Mouse (Mus musculus): Measurements from ENCODE around the gene Ccnd3. TPM values are rescaled to one million over a fixed set of nuclear protein-coding genes. Genes with fewer than 3 reads are reported as not detected.

Ccnd3 gene
- polyA plus RNA-seq, 1 experiment from 2014 or later: 412 TPM

DNA sequence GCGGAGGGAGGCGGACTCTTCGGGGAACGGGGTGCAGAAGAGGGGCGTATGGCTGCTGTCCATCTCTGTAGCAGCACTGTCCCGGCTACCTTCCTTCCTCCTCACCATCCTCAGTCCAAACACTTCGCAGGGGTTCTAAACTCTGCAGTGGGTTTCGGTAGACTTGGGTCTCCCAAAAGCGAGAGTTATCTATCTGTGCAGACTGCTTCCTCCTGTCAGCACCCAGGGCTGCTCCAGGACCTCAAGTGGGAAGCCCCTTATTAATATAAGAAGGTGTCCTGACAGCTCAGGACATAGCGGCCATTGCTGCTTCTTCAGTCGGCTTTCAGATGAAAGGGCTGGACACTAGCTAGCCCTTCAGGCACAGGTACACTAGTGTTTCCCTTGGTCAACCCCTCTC, 39.8 kb upstream of the Ccnd3 start:
- peaks cover 15% of the 10 kb centered on the region for H3K4me1 ChIP-seq (ENCODE audit: control insufficient read depth, insufficient read depth, low read length)
- peaks cover 7% of the 10 kb centered on the region; the same call in 1 of the 2 replicates for H3K27me3 ChIP-seq (ENCODE audit: control insufficient read depth, insufficient read depth, low read length)
- H3K4me2 ChIP-seq (ENCODE audit: low read depth, low read length): no peak overlapping the region
- H3K9ac ChIP-seq (ENCODE audit: low read length): no peak overlapping the region
- H3K9me3 ChIP-seq (replicated peaks; ENCODE audit: control insufficient read depth, low read length): no peaks in the 10 kb centered on the region
- no peaks in the 10 kb centered on the region for H3K36me3 ChIP-seq (ENCODE audit: control insufficient read depth, insufficient read depth)
- H3K4me3 ChIP-seq (ENCODE audit: low read length): no peak overlapping the region
- 78% methylated on average over 11 of the region's 11 CpGs for WGBS
- H3K27ac ChIP-seq (ENCODE audit: low read length): no peak overlapping the region
- ATAC-seq (replicated peaks; ENCODE audit: extremely low read depth, insufficient read depth, low FRiP score): no peak

- Histone ChIP-seq H3K4me3 (ENCODE audit: low read length) (no peak overlapping the region), H3K27me3 (ENCODE audit: control insufficient read depth, insufficient read depth, low read length) (peaks cover 7% of the 10 kb centered on the region; the same call in 1 of the 2 replicates), H3K4me1 (ENCODE audit: control insufficient read depth, insufficient read depth, low read length) (peaks cover 15% of the 10 kb centered on the region), H3K9ac (ENCODE audit: low read length) (no peak overlapping the region), H3K4me2 (ENCODE audit: low read depth, low read length) (no peak overlapping the region), H3K9me3 (replicated peaks; ENCODE audit: control insufficient read depth, low read length) (no peaks in the 10 kb centered on the region), H3K27ac (ENCODE audit: low read length) (no peak overlapping the region), H3K36me3 (ENCODE audit: control insufficient read depth, insufficient read depth) (no peaks in the 10 kb centered on the region)
- 44% methylated on average over 9 of the region's 9 CpGs for WGBS
- ATAC-seq (replicated peaks; ENCODE audit: extremely low read depth, insufficient read depth, low FRiP score): no peak
Measured at GRCm38 (mm10) chr17:47466284-47466683, 38.6 kb upstream of the Ccnd3 start.

GRCm38 (mm10) chr17:47467659-47468058, 37.2 kb upstream of the Ccnd3 start:
- peaks cover 7% of the 10 kb centered on the region; the same call in 1 of the 2 replicates for H3K27me3 ChIP-seq (ENCODE audit: control insufficient read depth, insufficient read depth, low read length)
- 74% methylated on average over 11 of the region's 11 CpGs for WGBS

GRCm38 (mm10) chr17:47468063-47468462, 36.8 kb upstream of the Ccnd3 start:
- no peak overlapping the region for H3K27ac ChIP-seq (ENCODE audit: low read length)
- no peaks in the 10 kb centered on the region for H3K9me3 ChIP-seq (replicated peaks; ENCODE audit: control insufficient read depth, low read length)
- H3K4me1 ChIP-seq (ENCODE audit: control insufficient read depth, insufficient read depth, low read length): peaks cover 7% of the 10 kb centered on the region
- H3K36me3 ChIP-seq (ENCODE audit: control insufficient read depth, insufficient read depth): no peaks in the 10 kb centered on the region
- WGBS: 30% methylated on average over 13 of the region's 14 CpGs
- H3K27me3 ChIP-seq (ENCODE audit: control insufficient read depth, insufficient read depth, low read length): peaks cover 7% of the 10 kb centered on the region; the same call in 1 of the 2 replicates
- H3K4me3 ChIP-seq (ENCODE audit: low read length): peak overlapping the region; percentile 36
- peak overlapping the region; percentile 55 for H3K4me2 ChIP-seq (ENCODE audit: low read depth, low read length)
- H3K9ac ChIP-seq (ENCODE audit: low read length): peak overlapping the region; percentile 54
- no peak for ATAC-seq (replicated peaks; ENCODE audit: extremely low read depth, insufficient read depth, low FRiP score)

More at GRCm38 (mm10) chr17:47467659-47468058, 37.2 kb upstream of the Ccnd3 start:
- Histone ChIP-seq H3K9ac (ENCODE audit: low read length) (no peak overlapping the region), H3K4me1 (ENCODE audit: control insufficient read depth, insufficient read depth, low read length) (peaks cover 10% of the 10 kb centered on the region), H3K27ac (ENCODE audit: low read length) (no peak overlapping the region), H3K9me3 (replicated peaks; ENCODE audit: control insufficient read depth, low read length) (no peaks in the 10 kb centered on the region), H3K36me3 (ENCODE audit: control insufficient read depth, insufficient read depth) (no peaks in the 10 kb centered on the region), H3K4me2 (ENCODE audit: low read depth, low read length) (no peak overlapping the region), H3K4me3 (ENCODE audit: low read length) (no peak overlapping the region)
- ATAC-seq (replicated peaks; ENCODE audit: extremely low read depth, insufficient read depth, low FRiP score): no peak

GRCm38 (mm10) chr17:47468466-47468865, 36.4 kb upstream of the Ccnd3 start:
- no peak overlapping the region for H3K27ac ChIP-seq (ENCODE audit: low read length)
- no peaks in the 10 kb centered on the region for H3K36me3 ChIP-seq (ENCODE audit: control insufficient read depth, insufficient read depth)
- peak overlapping the region; percentile 55 for H3K4me2 ChIP-seq (ENCODE audit: low read depth, low read length)
- H3K9me3 ChIP-seq (replicated peaks; ENCODE audit: control insufficient read depth, low read length): no peaks in the 10 kb centered on the region
- H3K4me3 ChIP-seq (ENCODE audit: low read length): peak overlapping the region; percentile 36
- peak overlapping the region; percentile 54 for H3K9ac ChIP-seq (ENCODE audit: low read length)
- peaks cover 5% of the 10 kb centered on the region for H3K4me1 ChIP-seq (ENCODE audit: control insufficient read depth, insufficient read depth, low read length)
- 16% methylated on average over 34 of the region's 34 CpGs for WGBS
- ATAC-seq (replicated peaks; ENCODE audit: extremely low read depth, insufficient read depth, low FRiP score): no peak
- peaks cover 7% of the 10 kb centered on the region; the same call in 1 of the 2 replicates for H3K27me3 ChIP-seq (ENCODE audit: control insufficient read depth, insufficient read depth, low read length)

DNA sequence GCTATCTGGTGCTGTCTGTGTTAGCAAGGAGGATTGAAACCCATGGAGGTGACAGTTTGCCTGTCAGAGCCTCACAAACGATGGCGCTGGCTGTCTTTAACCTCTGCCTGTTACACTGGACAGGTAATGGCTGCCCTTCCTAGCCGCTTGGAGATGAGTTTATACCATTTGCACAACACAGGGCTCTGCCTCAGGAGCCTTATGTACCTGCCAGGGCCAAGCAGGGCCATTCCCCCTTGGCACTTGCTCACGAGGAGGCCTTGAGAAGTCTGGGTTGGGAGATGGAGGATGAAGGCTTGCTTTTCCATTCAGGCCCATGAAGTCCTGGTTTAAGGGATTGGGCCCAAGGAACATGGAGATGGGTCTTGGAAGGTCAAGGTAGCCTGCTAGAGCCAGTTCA, 35.2 kb upstream of the Ccnd3 start:
- Histone ChIP-seq H3K9me3 (replicated peaks; ENCODE audit: control insufficient read depth, low read length) (no peaks in the 10 kb centered on the region), H3K4me1 (ENCODE audit: control insufficient read depth, insufficient read depth, low read length) (peaks cover 5% of the 10 kb centered on the region), H3K4me3 (ENCODE audit: low read length) (no peak overlapping the region), H3K36me3 (ENCODE audit: control insufficient read depth, insufficient read depth) (no peaks in the 10 kb centered on the region), H3K9ac (ENCODE audit: low read length) (no peak overlapping the region), H3K27me3 (ENCODE audit: control insufficient read depth, insufficient read depth, low read length) (peaks cover 7% of the 10 kb centered on the region; the same call in 1 of the 2 replicates), H3K4me2 (ENCODE audit: low read depth, low read length) (no peak overlapping the region), H3K27ac (ENCODE audit: low read length) (no peak overlapping the region)
- WGBS: 89% methylated on average over 4 of the region's 4 CpGs
- no peak for ATAC-seq (replicated peaks; ENCODE audit: extremely low read depth, insufficient read depth, low FRiP score)

GRCm38 (mm10) chr17:47470121-47470520, 34.7 kb upstream of the Ccnd3 start:
- H3K9me3 ChIP-seq (replicated peaks; ENCODE audit: control insufficient read depth, low read length): no peaks in the 10 kb centered on the region
- no peaks in the 10 kb centered on the region for H3K36me3 ChIP-seq (ENCODE audit: control insufficient read depth, insufficient read depth)
- no peak overlapping the region for H3K4me3 ChIP-seq (ENCODE audit: low read length)
- H3K27ac ChIP-seq (ENCODE audit: low read length): no peak overlapping the region
- WGBS: 82% methylated on average over 4 of the region's 4 CpGs
- H3K4me2 ChIP-seq (ENCODE audit: low read depth, low read length): no peak overlapping the region
- H3K9ac ChIP-seq (ENCODE audit: low read length): no peak overlapping the region
- no peak for ATAC-seq (replicated peaks; ENCODE audit: extremely low read depth, insufficient read depth, low FRiP score)
- peaks cover 7% of the 10 kb centered on the region; the same call in 1 of the 2 replicates for H3K27me3 ChIP-seq (ENCODE audit: control insufficient read depth, insufficient read depth, low read length)
- peaks cover 5% of the 10 kb centered on the region for H3K4me1 ChIP-seq (ENCODE audit: control insufficient read depth, insufficient read depth, low read length)

DNA sequence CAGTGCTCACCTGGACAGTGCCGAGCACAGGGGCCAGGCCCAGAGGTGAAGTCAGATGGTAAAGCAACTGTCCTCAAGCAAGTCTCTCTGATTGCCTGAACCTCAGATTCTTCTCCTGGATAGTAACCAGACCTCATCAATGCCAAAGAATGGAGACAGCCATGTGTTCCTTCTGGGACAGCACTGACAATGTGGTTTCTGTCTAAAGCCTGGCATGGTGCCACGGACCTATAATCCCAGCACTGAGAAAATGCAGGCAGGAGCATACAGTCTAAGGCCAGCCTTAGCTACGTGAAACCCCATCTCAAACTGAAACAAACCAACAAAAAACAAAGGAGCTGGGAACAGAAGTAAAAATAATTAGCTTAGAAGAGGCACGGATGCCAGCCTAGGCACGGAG, 34.2 kb upstream of the Ccnd3 start:
- no peak overlapping the region for H3K9ac ChIP-seq (ENCODE audit: low read length)
- no peak overlapping the region for H3K27ac ChIP-seq (ENCODE audit: low read length)
- ATAC-seq (replicated peaks; ENCODE audit: extremely low read depth, insufficient read depth, low FRiP score): peak; percentile 34; the same call in 1 of the 2 replicates
- H3K4me3 ChIP-seq (ENCODE audit: low read length): no peak overlapping the region
- peaks cover 5% of the 10 kb centered on the region for H3K4me1 ChIP-seq (ENCODE audit: control insufficient read depth, insufficient read depth, low read length)
- H3K36me3 ChIP-seq (ENCODE audit: control insufficient read depth, insufficient read depth): no peaks in the 10 kb centered on the region
- peaks cover 7% of the 10 kb centered on the region; the same call in 1 of the 2 replicates for H3K27me3 ChIP-seq (ENCODE audit: control insufficient read depth, insufficient read depth, low read length)
- 76% methylated on average over 5 of the region's 5 CpGs for WGBS
- no peak overlapping the region for H3K4me2 ChIP-seq (ENCODE audit: low read depth, low read length)
- no peaks in the 10 kb centered on the region for H3K9me3 ChIP-seq (replicated peaks; ENCODE audit: control insufficient read depth, low read length)

DNA sequence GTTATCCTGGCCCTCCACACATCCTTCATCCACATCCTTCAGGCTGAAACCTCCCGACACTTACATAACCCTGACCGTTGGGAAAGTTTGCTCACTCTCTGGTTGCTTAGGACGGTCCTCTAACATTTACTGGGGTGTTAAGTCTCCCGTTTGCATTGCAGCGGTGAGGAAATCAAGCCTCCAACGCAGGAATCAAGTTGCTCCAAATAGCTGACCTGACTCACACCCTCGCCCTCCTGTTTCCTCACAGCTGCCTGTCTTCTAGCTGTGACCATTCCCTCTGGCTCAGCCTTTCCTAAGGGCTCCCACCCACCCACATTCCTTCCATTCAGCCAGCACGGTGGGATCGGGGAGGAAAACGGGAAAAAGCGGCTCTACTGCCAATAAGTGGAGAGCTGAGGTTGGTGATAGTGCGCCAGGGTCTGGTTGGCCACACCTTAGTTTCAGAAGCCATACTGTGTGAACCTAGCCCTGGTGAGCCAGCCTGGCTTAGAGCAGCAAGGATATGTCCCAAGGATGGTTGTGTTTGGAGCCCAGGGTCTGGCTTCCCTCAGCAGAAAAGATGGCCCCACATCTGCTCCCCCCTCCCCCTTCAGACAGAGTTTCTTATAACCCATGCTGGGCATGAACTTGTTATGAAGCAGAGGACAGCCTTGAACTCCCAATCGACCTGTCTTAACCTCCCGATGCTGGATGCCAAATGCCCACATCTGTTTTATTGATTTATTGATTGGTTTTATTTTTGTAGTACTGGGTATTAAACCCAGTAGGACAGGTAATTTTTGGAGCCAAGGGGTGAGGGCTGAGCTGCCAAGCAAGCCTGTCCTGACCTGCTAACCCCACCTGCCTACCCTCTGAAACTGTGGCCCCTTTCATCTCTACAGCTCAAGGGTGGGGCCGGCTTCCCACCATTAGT, 32.2 kb upstream of the Ccnd3 start:
- Histone ChIP-seq H3K9me3 (replicated peaks; ENCODE audit: control insufficient read depth, low read length) (no peaks in the 10 kb centered on the region), H3K4me2 (ENCODE audit: low read depth, low read length) (no peak overlapping the region), H3K4me1 (ENCODE audit: control insufficient read depth, insufficient read depth, low read length) (peaks cover 5% of the 10 kb centered on the region), H3K9ac (ENCODE audit: low read length) (no peak overlapping the region), H3K27ac (ENCODE audit: low read length) (no peak overlapping the region), H3K36me3 (ENCODE audit: control insufficient read depth, insufficient read depth) (no peaks in the 10 kb centered on the region), H3K4me3 (ENCODE audit: low read length) (no peak overlapping the region), H3K27me3 (ENCODE audit: control insufficient read depth, insufficient read depth, low read length) (peaks cover 5% of the 10 kb centered on the region; the same call in 1 of the 2 replicates)
- no peak for ATAC-seq (replicated peaks; ENCODE audit: extremely low read depth, insufficient read depth, low FRiP score)
- WGBS: 27% methylated on average over 15 of the region's 15 CpGs

Data from heart, embryonic 16.5 days (tissue).